Mouse (Mus musculus) E14TG2a.4 (cell line): ENCODE measurements at regions not wholly inside any gene's neighbourhood (a gene's known extent, or its start where the extent isn't known, plus 50 kb on each side); places are given as distances from the start of the nearest gene placed in this dataset.

Source experiments
- H3K27me3 ChIP-seq: 2 replicates; pipeline ENCODE4 v1.6.1; 2014; ENCODE audit warnings: low read length, control low read depth; ENCODE audit not compliant: insufficient read depth
- H3K36me3 ChIP-seq: 2 replicates; pipeline ENCODE4 v1.6.1; 2014; ENCODE audit warnings: low read length, control low read depth; ENCODE audit not compliant: insufficient read depth
- H3K4me1 ChIP-seq: replicated peaks from 2 replicates; pipeline ENCODE4 v1.6.1; 2014; ENCODE audit warnings: low read depth, low read length, control low read depth
- H3K4me3 ChIP-seq: replicated peaks from 2 replicates; pipeline ENCODE4 v1.5.1; 2014; ENCODE audit warnings: mild to moderate bottlenecking, low read length
- H3K9me3 ChIP-seq: 2 replicates; pipeline ENCODE4 v1.6.1; 2014; ENCODE audit warnings: low read length, control low read depth
- CTCF ChIP-seq: conservative IDR thresholded peaks from 2 replicates; pipeline ENCODE4 v1.5.1; 2014; ENCODE audit warnings: low read length
- NANOG ChIP-seq: IDR thresholded peaks from 2 replicates; pipeline ENCODE4 v1.6.1; 2014; ENCODE audit warnings: borderline replicate concordance, low read length, mixed read lengths
- POU5F1 ChIP-seq: IDR thresholded peaks from 2 replicates; pipeline ENCODE4 v1.6.1; 2014; ENCODE audit warnings: low read length, borderline replicate concordance

GRCm38 (mm10) chr9:41328056-41328455 is 166.6 kb upstream of the Ubash3b start:
- Histone ChIP-seq H3K36me3 (no peaks in the 10 kb centered on the region), H3K27me3 (no peaks in the 10 kb centered on the region)
- TF ChIP-seq CTCF (no peak), NANOG (no peak)

DNA sequence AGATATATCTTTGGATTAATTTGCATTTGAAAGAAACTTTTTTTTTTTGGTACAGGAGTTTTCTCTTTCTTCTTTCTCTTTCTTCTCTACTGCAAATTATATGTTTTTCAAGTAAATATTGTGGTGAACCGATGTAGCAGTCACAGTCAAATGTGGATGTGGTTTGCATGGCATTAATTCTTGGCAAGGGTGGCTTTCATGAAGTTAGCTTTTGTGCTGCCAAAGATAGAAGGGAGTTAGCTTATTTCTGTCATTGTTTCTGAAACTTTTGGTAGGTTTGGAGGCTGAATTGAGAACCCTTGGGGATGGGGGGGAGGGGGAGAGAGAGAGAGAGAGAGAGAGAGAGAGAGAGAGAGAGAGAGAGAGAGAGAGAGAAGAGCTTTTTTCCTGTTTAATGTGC is 166.1 kb upstream of the Ubash3b start:
- no peaks in the 10 kb centered on the region for H3K36me3 ChIP-seq
- H3K9me3 ChIP-seq, result peaks cover 9% of the 10 kb centered on the region; the same call in 1 of the 2 replicates
- no peaks in the 10 kb centered on the region for H3K4me1 ChIP-seq
- H3K4me3 ChIP-seq, result no peak overlapping the region
- TF ChIP-seq POU5F1, result no peak
- no peak for TF ChIP-seq CTCF
- TF ChIP-seq NANOG, result no peak
- no peaks in the 10 kb centered on the region for H3K27me3 ChIP-seq

More at GRCm38 (mm10) chr9:41328056-41328455, 166.6 kb upstream of the Ubash3b start:
- Histone ChIP-seq H3K9me3 (peaks cover 9% of the 10 kb centered on the region; the same call in 1 of the 2 replicates), H3K4me1 (no peaks in the 10 kb centered on the region), H3K4me3 (no peak overlapping the region)

- H3K9me3 ChIP-seq, result peaks cover 9% of the 10 kb centered on the region; the same call in 1 of the 2 replicates
- TF ChIP-seq CTCF (no peak), POU5F1 (no peak), NANOG (no peak)
- H3K4me3 ChIP-seq, result no peak overlapping the region
- no peaks in the 10 kb centered on the region for H3K27me3 ChIP-seq
- no peaks in the 10 kb centered on the region for H3K36me3 ChIP-seq
- H3K4me1 ChIP-seq, result no peaks in the 10 kb centered on the region
Observed at GRCm38 (mm10) chr9:41326772-41327560, 165.5 kb upstream of the Ubash3b start.

- TF ChIP-seq POU5F1, result no peak
- no peak for TF ChIP-seq NANOG
- no peak for TF ChIP-seq CTCF
- Histone ChIP-seq H3K36me3 (no peaks in the 10 kb centered on the region), H3K4me1 (no peaks in the 10 kb centered on the region), H3K27me3 (no peaks in the 10 kb centered on the region), H3K4me3 (no peak overlapping the region), H3K9me3 (peaks cover 18% of the 10 kb centered on the region)
Observed at GRCm38 (mm10) chr9:41321521-41321920, 160.0 kb upstream of the Ubash3b start.

GRCm38 (mm10) chr9:41319066-41319465 is 157.6 kb upstream of the Ubash3b start:
- Histone ChIP-seq H3K4me3 (no peak overlapping the region), H3K27me3 (no peaks in the 10 kb centered on the region), H3K4me1 (no peaks in the 10 kb centered on the region), H3K36me3 (no peaks in the 10 kb centered on the region), H3K9me3 (peaks cover 9% of the 10 kb centered on the region)
- TF ChIP-seq CTCF (no peak), NANOG (no peak), POU5F1 (no peak)

DNA sequence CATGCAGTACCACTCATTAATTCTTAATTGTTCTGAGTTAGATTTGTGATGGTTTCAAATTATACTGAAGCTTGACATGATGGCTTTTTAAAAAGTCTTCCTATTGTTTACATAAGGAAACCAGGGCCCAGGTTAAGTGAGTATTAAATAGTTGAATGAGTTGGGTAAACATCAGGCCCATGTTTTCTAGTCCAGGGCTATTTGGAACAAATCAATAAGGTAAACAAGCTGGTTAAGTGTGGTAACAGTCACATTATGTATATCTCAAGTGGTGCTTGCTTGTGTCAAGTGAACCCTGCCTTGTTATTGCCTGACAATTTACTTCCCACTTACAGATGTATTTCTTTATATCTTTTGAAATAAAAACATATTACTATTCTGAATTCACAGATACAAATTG is 144.7 kb upstream of the Ubash3b start:
- Histone ChIP-seq H3K4me3 (no peak overlapping the region), H3K27me3 (no peaks in the 10 kb centered on the region), H3K9me3 (no peaks in the 10 kb centered on the region), H3K4me1 (no peaks in the 10 kb centered on the region), H3K36me3 (no peaks in the 10 kb centered on the region)
- no peak for TF ChIP-seq NANOG
- TF ChIP-seq CTCF, result no peak
- no peak for TF ChIP-seq POU5F1

DNA sequence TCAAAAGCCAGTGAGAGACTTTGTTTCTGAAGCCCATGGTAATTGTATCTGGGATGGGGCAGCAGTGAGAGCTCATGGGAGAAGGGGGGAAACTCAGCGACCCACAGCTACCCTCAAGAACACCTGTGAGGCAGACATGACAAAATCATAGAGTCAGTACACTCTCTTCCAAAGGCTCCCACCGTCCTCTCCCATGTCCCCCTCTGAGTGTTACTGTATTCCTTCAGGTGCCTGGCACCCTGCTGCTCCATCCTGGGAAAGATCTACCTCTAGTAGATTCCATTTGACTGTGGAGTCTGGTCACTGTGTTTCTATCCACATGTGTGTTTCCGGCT is 142.0 kb upstream of the Ubash3b start:
- TF ChIP-seq NANOG (no peak), CTCF (no peak), POU5F1 (no peak)
- Histone ChIP-seq H3K4me3 (no peak overlapping the region), H3K36me3 (no peaks in the 10 kb centered on the region), H3K9me3 (no peaks in the 10 kb centered on the region), H3K27me3 (no peaks in the 10 kb centered on the region), H3K4me1 (no peaks in the 10 kb centered on the region)

GRCm38 (mm10) chr9:41302809-41303493 is 141.5 kb upstream of the Ubash3b start:
- Histone ChIP-seq H3K4me3 (no peak overlapping the region), H3K27me3 (no peaks in the 10 kb centered on the region), H3K9me3 (no peaks in the 10 kb centered on the region), H3K36me3 (no peaks in the 10 kb centered on the region), H3K4me1 (no peaks in the 10 kb centered on the region)
- TF ChIP-seq POU5F1 (no peak), CTCF (no peak), NANOG (no peak)

DNA sequence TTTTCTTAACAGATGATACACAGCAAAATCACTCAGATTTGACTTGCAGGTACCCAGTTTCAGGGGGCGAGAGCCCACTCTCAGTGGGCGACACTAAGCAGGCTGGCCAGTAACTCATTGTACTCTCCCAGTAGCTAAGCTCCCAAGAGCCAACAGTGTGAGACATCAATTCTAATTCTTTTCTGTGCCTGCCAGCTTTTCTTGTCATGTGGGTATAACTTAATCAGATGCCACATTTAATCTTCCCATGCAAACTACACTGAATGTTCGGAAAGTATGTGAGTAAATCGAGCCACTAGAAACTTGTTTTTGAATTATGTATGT is 124.6 kb upstream of the Ubash3b start:
- H3K36me3 ChIP-seq, result no peaks in the 10 kb centered on the region

More for the DNA sequence above, 124.6 kb upstream of the Ubash3b start:
- H3K9me3 ChIP-seq, result peaks cover 14% of the 10 kb centered on the region
- H3K4me3 ChIP-seq, result no peak overlapping the region
- no peaks in the 10 kb centered on the region for H3K4me1 ChIP-seq
- TF ChIP-seq CTCF, result no peak
- no peak for TF ChIP-seq POU5F1
- TF ChIP-seq NANOG, result no peak
- no peaks in the 10 kb centered on the region for H3K27me3 ChIP-seq
